Mouse (Mus musculus) midbrain, embryonic 10.5 days (tissue): ENCODE measurements around the gene Gtf3c1. TPM values are rescaled to one million over a fixed set of nuclear protein-coding genes. Genes with fewer than 3 reads are reported as not detected.

Source experiments
- DNase-seq: peaks from one replicate; pipeline ENCODE4 v3.0.0-alpha.2; 2017; ENCODE audit warnings: low spot score
- H3K27ac ChIP-seq: fragments of 300-500 bp; sonication (generic); replicated peaks from 2 replicates; pipeline ENCODE4 v1.5.1; 2016; ENCODE audit warnings: mild to moderate bottlenecking
- H3K27me3 ChIP-seq: fragments of 300-500 bp; sonication (generic); 2 replicates; pipeline ENCODE4 v1.6.1; 2016; ENCODE audit warnings: low read depth, mild to moderate bottlenecking; ENCODE audit not compliant: poor library complexity, severe bottlenecking
- H3K36me3 ChIP-seq: fragments of 300-500 bp; sonication (generic); 2 replicates; pipeline ENCODE4 v1.6.1; 2016; ENCODE audit warnings: mild to moderate bottlenecking, moderate library complexity
- H3K4me1 ChIP-seq: fragments of 300-500 bp; sonication (generic); 2 replicates; pipeline ENCODE4 v1.6.1; 2016
- H3K4me3 ChIP-seq: fragments of 300-500 bp; sonication (generic); 2 replicates; pipeline ENCODE4 v1.5.1; 2016; ENCODE audit warnings: mild to moderate bottlenecking, moderate library complexity
- H3K9me3 ChIP-seq: fragments of 300-500 bp; sonication (generic); replicated peaks from 2 replicates; pipeline ENCODE4 v1.6.1; 2016; ENCODE audit warnings: mild to moderate bottlenecking
- WGBS: fragments of 180-500 bp; shearing (Covaris S2); methylation state at CpG from one replicate; pipeline ENCODE4 v1.1.7; 2016; 5-methylcytosine and 5-hydroxymethylcytosine counted together
- polyA plus RNA-seq: library from polyadenylated mRNA; unstranded; fragments of >200 nt; fragmentation: Nextera tagmentation; extraction: Ambion mirVana; gene quantifications from 2 replicates; pipeline ENCODE4 v1.2.1, GENCODE M21; 2016

Gtf3c1 gene
- polyA plus RNA-seq, 1 experiment from 2014 or later: 37.5 TPM

DNA sequence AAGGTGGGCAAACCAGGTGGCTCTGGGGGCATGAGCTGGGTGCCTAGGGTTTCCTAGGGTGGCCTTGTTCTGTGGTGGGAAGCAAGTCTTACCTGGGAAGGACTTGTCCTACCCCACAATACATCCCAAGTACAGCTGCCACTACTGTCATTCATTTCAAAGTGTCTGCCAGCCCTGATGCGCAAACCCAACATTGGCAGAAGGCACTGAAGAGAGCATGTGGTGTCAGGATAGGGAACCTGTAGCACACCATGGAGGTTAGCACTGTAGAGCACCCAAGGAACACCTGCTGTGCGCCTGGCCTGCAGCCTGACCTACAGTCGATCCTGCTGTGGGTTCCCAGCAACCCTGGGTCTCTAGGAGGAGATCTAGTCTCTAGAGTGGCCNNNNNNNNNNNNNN is 76.6 kb downstream of the Gtf3c1 start:
- Histone ChIP-seq H3K9me3 (0 out of 2 replicates have a peak, but pooled peaks cover 3% of the 10 kb centered on the region), H3K4me3 (no peak overlapping the region), H3K4me1 (peaks cover 10% of the 10 kb centered on the region), H3K27ac (no peak overlapping the region), H3K27me3 (no peaks in the 10 kb centered on the region), H3K36me3 (no peaks in the 10 kb centered on the region)
- WGBS: 76% methylated on average over 3 of the region's 3 CpGs
- DNase-seq: no peak

DNA sequence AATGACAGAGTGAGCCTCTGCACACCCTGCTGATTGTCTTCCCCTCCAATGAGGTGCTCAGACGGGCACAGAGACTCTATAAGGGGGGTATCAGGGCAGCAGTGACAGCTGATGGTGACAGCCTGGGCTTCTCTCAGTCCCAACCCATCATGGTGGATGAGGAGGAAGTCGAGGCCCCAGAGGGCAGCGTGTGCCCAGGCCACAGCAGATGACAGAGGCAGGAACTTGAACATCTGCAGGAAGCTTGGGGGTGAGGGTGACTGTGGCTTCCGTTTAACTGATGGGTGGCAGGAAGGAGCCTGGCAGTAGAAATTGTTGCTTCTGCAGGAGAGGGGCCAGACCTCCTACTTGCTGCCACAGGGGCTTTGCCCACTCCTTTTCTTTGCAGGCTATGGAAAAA is 77.3 kb downstream of the Gtf3c1 start:
- Histone ChIP-seq H3K9me3 (0 out of 2 replicates have a peak, but pooled peaks cover 3% of the 10 kb centered on the region), H3K36me3 (no peaks in the 10 kb centered on the region), H3K4me3 (no peak overlapping the region), H3K27ac (no peak overlapping the region), H3K27me3 (no peaks in the 10 kb centered on the region), H3K4me1 (peaks cover 13% of the 10 kb centered on the region)
- no peak for DNase-seq
- 72% methylated on average over 4 of the region's 4 CpGs for WGBS

DNA sequence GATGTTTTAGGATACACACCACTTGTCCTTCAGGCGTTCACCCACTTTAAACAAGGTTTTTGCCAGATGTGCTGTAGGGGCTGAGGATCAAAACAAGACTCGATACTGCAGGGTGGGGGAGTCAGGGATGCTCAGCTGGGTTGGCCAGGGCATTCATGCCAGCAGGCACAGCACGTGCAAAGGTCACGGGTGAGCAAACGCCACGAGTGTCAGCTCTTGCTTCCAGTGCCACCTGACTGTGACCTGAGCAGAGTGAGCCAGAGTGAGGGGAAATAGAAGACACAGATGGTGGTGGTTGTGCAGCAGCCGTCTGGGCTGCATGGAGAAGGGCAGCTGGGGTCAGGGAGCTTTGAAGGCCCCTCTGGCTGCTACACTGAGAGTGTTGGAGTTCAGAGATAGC is 81.8 kb downstream of the Gtf3c1 start:
- Histone ChIP-seq H3K36me3 (no peaks in the 10 kb centered on the region), H3K27ac (no peak overlapping the region), H3K27me3 (no peaks in the 10 kb centered on the region), H3K9me3 (0 out of 2 replicates have a peak, but pooled peaks cover 3% of the 10 kb centered on the region), H3K4me3 (no peak overlapping the region), H3K4me1 (peaks cover 8% of the 10 kb centered on the region; the same call in 1 of the 2 replicates)
- no peak for DNase-seq
- 66% methylated on average over 7 of the region's 7 CpGs for WGBS

DNA sequence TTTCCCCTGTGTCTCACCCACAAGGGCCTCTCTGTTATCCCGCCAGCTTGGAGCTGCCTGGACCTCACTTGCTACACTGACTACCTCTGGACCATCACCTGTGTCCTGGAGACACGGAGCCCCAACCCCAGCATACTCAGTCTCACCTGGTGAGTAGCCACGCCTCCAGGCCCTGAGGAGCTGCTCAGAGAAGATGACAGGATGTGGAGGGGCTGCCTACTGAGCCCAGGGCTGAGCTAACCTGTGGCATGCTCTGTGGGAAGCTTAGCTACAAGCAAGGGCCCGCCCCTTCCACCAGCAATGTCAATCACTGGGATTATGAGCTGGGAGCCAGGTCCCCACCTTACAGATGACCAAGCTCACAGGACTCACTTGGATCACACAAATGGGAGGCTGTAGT is 82.4 kb downstream of the Gtf3c1 start:
- DNase-seq: no peak
- no peak overlapping the region for H3K4me3 ChIP-seq
- H3K9me3 ChIP-seq: 0 out of 2 replicates have a peak, but pooled peaks cover 3% of the 10 kb centered on the region
- no peaks in the 10 kb centered on the region for H3K27me3 ChIP-seq
- H3K4me1 ChIP-seq: peaks cover 8% of the 10 kb centered on the region; the same call in 1 of the 2 replicates
- no peaks in the 10 kb centered on the region for H3K36me3 ChIP-seq
- no peak overlapping the region for H3K27ac ChIP-seq
- 71% methylated on average over 4 of the region's 4 CpGs for WGBS

DNA sequence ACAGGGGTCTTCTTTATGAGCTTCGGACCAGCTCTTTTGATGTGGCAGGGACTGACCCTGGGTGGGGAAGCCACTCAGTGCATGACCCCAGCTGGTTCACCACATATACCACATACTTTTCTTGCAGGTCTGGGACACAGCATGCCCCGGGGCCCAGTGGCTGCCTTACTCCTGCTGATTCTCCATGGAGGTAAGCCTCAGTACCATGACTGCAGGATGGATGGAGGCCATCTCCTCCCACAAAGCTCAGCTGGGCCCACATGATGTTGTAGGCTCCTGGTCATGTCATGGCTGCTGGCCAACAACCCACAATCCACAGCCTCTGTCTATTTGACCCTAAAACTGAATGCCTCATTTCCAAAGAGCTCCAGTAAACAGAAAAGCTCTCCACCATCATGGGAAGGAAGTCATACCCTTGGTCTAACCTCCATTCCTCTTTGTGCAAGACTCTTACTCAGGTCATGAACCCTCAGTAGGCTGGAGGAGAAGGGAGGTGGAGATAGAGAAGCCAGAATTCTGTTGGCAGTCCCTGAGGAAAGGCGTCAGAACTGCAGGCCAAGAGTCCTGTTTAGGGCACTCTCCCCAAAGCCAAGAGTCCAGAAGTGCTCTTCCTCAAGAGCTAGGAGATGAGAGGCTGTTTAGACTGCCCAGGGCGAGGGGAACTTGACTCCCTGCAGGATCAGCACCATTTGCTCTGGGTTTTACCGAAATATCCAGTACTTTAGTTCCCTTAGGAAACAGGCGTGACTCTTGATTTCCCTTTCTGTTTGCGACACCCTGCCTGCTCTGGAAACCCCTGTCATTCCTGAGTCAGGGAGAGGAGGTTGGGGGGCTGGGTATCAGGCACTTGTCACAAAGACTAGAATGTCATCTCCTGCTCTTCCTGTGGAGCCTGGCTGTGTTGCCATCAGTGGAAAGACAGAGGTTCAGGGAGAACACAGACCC is 84.6 kb downstream of the Gtf3c1 start:
- 77% methylated on average over 7 of the region's 7 CpGs for WGBS
- no peaks in the 10 kb centered on the region for H3K36me3 ChIP-seq
- DNase-seq: no peak

DNA sequence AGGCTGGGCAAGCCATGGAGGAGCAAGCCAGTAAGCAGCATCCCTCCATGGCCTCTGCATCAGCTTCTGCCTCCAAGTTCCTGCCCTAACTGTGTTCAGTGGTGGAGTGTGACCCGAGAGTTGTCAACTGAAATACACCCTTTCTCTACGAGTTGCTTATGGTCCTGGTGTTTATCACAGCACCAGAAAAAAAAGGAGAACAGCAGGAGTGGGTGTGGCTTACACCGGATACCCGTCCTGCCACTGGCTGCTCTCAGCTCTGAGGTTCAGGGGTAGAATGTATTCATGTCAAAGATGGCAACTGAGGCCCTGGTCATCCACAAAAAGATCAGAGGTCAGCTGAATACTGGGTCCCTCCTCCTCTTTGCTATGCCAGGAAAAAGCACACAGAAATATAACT is 87.5 kb downstream of the Gtf3c1 start:
- no peak overlapping the region for H3K27ac ChIP-seq
- WGBS: 84% methylated on average over 4 of the region's 4 CpGs
- no peaks in the 10 kb centered on the region for H3K36me3 ChIP-seq
- no peaks in the 10 kb centered on the region for H3K9me3 ChIP-seq
- DNase-seq: no peak
- H3K4me3 ChIP-seq: no peak overlapping the region
- no peaks in the 10 kb centered on the region for H3K27me3 ChIP-seq
- H3K4me1 ChIP-seq: peaks cover 9% of the 10 kb centered on the region; the same call in 1 of the 2 replicates

More for the DNA sequence above, 84.6 kb downstream of the Gtf3c1 start:
- H3K4me1 ChIP-seq: peaks cover 8% of the 10 kb centered on the region; the same call in 1 of the 2 replicates
- H3K27ac ChIP-seq: no peak overlapping the region
- no peak overlapping the region for H3K4me3 ChIP-seq
- H3K27me3 ChIP-seq: no peaks in the 10 kb centered on the region
- no peaks in the 10 kb centered on the region for H3K9me3 ChIP-seq

DNA sequence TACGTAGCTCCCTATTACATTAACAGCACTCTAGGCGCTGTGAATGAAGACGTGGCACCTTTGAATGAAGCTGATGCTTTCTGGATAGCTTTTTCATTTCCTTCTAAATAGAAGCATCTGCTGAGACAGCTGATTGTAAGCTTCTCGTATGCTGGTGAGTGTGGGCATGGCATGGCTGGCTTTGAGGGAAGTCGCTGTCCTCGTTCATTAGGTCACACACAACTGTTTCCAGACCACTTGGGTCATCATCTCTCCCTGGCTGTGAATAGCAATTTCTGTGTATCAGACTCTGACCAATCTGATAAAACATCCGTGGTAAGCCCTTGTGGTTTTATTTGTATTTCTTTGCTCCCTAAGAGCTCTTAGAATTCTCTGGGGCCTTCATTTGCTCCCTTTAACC is 89.6 kb downstream of the Gtf3c1 start:
- H3K27me3 ChIP-seq: no peaks in the 10 kb centered on the region
- no peak overlapping the region for H3K4me3 ChIP-seq
- no peaks in the 10 kb centered on the region for H3K9me3 ChIP-seq
- WGBS: 87% methylated on average over 7 of the region's 7 CpGs
- no peak for DNase-seq
- H3K4me1 ChIP-seq: peaks cover 5% of the 10 kb centered on the region; the same call in 1 of the 2 replicates
- no peak overlapping the region for H3K27ac ChIP-seq
- H3K36me3 ChIP-seq: no peaks in the 10 kb centered on the region

DNA sequence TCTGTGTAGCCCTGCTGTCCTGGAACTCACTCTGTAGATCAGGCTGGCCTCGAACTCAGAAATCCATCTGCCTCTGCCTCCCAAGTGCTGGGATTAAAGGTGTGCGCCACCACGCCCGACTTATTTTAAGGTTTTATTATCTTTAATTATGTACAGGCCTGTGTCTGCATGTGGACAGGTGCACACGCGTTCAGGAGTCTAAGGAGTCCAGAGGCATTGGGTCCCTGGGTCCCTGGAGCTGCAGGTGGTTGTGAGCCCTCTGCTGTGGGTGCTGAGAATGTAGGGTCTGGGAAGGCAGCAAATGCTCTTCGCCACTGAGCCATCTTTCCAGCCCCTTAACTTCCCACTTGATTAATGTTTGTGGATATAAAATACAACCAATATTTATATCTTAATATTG is 92.1 kb downstream of the Gtf3c1 start:
- no peak for DNase-seq
- Histone ChIP-seq H3K36me3 (no peaks in the 10 kb centered on the region), H3K9me3 (no peaks in the 10 kb centered on the region), H3K4me1 (peaks cover 5% of the 10 kb centered on the region; the same call in 1 of the 2 replicates), H3K27ac (no peak overlapping the region), H3K27me3 (no peaks in the 10 kb centered on the region), H3K4me3 (no peak overlapping the region)
- WGBS: 87% methylated on average over 7 of the region's 7 CpGs

DNA sequence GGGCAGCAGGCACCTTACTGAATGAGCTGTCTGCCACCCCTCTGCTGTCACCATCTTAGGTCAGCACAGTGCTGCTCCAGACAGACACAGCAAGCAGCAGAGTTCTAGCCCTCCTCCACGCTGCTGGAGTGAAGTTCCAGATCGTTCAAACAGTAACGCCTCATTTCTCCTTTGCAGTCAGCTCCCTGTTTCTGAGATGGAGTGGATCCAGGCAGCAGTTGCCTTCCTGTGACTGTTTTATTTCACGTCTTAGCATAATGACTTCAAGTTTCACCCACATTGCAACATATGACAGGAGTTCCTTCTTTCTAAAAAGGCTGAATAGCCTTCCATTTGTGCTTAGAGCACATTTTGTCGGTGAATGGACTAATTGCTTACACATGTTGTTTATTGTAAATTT is 94.0 kb downstream of the Gtf3c1 start:
- Histone ChIP-seq H3K4me3 (no peak overlapping the region), H3K27ac (no peak overlapping the region), H3K9me3 (0 out of 2 replicates have a peak, but pooled peaks cover 5% of the 10 kb centered on the region), H3K36me3 (no peaks in the 10 kb centered on the region), H3K27me3 (no peaks in the 10 kb centered on the region), H3K4me1 (peaks cover 5% of the 10 kb centered on the region; the same call in 1 of the 2 replicates)
- 88% methylated on average over 5 of the region's 5 CpGs for WGBS
- DNase-seq: no peak

DNA sequence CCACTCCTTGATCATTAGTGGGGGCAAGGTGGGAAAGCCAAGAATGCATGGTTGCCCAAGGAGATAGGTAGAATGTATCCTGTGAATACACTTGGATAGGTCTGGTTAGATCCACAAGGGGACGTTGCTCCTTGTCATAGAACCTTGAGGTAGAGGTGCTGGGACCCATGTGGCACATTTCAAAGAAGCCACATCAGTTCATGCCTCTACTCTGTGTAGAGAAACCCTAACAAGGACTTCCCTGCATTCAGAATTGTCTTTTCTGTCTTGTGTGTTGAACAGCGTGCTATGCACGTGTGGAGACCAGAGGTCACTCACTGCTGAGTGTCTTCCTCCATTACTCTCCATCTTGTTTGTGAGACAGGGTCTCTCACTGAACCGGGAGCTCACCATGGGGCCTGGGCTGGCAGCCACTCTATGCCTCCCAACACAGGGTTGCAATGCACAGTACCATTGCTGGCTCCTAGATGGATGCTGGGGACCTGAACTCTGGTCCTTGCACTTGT is 99.3 kb downstream of the Gtf3c1 start:
- H3K9me3 ChIP-seq: 0 out of 2 replicates have a peak, but pooled peaks cover 5% of the 10 kb centered on the region
- no peaks in the 10 kb centered on the region for H3K27me3 ChIP-seq
- no peak for DNase-seq
- H3K4me3 ChIP-seq: no peak overlapping the region
- H3K36me3 ChIP-seq: no peaks in the 10 kb centered on the region
- 83% methylated on average over 4 of the region's 4 CpGs for WGBS
- no peaks in the 10 kb centered on the region for H3K4me1 ChIP-seq
- no peak overlapping the region for H3K27ac ChIP-seq

DNA sequence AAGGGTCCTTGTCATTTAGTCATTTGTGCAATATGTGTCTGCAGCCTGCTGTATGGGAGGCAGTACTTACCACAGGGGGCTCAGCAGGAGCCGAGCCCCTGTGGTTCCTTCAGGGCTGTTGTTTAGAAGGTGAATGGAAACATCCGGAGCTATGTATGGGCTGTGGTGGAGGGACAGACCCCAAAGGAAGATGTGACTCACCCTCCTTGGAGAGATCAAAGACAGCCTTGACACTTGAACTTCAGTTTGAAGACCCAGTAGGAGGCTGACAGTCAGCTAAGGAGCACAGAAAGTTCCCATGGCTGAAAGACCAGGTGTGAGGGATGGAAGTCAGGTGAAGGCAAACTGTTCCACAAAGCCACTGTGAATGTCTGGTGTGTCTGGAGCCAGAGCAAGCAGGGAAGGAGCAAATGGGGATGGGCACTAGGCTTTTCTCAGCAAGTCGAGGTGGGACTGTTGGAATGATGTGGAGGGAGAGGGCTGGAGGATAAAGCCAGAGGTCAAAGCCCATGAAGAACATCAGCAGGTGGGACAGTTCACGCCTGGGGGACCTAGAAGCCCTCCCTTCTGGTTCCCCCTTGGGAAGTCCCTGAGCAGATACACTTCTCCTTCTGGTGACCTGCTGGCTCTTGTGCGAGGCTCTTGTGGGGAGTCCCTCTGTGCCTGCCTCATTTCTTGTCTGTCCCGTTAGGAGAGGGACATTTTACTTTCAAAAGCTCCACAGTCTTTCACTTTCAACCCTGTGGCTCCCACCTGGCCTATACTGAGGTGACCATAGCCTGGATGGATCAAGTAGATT is 100.0 kb downstream of the Gtf3c1 start:
- DNase-seq: no peak
- Histone ChIP-seq H3K4me3 (no peak overlapping the region), H3K36me3 (no peaks in the 10 kb centered on the region), H3K27me3 (no peaks in the 10 kb centered on the region), H3K9me3 (0 out of 2 replicates have a peak, but pooled peaks cover 5% of the 10 kb centered on the region), H3K4me1 (no peaks in the 10 kb centered on the region), H3K27ac (no peak overlapping the region)
- WGBS: 62% methylated on average over 6 of the region's 6 CpGs
